Mouse (Mus musculus): ENCODE measurements around the gene Prkaa2.

The Prkaa2 gene

DNA sequence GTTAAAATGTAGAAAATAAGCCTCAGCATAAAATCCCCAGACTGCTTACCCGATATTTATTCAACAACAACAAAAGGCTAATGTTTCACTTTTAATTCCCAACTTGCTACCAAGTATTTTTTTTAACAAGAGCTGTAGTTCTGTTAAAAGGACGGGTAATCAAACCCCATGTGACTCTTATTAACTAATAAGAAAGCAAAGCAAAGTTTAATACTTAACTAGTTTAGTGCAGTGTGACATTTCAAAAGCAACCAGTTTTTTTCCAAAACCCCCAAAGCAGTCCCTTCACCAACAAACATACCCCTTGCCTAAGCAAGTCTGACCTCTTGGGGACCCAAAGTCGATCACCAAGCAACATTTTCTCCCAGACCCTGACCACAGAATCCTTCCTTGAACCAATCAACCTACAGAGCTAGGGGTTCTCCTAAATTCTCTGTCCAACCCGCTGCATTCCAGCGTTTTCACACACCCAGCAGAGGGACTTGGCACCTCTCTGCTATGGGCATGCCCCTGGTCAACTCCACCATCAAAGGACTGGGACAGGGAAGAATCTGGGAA is 970 bp downstream of the Prkaa2 start:
- no peak for DNase-seq (ENCODE audit: low spot score in 2 of 2)

DNA sequence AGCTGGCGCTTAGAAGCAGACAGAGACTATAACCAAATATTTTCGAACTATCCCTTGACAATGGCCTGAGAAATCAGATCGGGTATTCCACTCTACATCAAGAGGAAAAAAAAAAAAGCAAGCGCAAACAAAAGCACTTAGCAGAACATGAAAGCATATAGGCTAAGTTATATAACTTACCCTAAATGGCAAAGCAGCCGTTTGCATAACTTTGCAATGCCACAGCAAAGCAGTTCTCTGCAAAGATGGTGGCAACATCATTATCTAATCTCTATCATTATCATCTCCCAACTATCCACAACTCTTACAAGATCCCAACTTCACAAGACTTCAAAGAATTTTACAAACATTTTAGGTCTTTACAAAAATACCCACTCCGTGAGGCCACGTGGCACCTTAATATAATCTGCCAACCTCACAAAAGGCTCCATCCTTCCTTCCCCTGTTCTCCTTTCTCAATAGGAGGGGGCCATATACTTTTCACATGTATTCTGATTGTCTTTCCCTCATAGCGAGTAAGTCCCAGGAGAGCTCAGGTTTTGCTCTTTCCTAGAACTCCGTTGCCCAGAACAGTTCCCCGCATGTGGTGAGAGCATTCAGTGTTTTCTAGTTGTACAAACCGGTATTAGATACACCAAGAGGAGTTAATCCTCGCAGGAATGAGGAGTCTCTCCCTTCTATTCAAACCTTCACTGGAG is 1.6 kb downstream of the Prkaa2 start:
- no peak for DNase-seq (ENCODE audit: low spot score in 2 of 2)

DNA sequence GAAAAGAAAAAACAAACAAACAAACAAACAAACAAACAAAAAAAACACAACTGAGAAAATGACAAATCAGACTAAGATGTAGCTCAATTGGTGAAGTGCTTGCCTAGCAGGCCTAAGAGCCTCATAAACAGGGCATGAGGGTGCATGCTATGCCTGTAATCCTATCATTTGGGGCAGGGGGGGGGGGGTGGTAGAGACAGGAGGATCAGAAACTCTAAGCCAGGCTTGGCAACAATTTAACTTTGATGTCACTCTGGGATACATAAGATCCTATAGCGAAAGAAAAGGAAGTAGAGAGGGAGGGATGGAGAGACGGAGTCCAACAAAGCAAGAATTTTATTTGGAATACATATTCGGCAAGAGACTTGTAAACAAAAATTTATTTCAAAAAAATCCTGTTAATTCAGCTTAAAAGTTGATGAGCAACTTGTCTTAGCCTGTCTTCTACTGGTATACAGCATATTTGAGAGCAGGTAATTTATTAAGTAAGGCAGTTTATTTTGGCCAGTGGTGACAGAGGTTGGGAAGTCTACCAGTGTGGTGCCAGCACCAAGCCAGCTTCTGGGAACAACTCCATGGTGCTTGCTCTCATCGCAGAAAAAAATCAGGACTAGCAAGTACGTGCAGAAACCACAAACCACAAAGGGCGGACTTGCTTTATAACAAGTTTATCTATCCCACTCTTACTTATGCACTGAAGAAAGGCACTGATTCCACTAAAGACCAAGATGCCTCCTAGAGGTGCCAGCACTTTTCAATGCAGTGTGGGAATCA is 5.4 kb downstream of the Prkaa2 start:
- DNase-seq (ENCODE audit: low spot score in 2 of 2), result no peak

DNA sequence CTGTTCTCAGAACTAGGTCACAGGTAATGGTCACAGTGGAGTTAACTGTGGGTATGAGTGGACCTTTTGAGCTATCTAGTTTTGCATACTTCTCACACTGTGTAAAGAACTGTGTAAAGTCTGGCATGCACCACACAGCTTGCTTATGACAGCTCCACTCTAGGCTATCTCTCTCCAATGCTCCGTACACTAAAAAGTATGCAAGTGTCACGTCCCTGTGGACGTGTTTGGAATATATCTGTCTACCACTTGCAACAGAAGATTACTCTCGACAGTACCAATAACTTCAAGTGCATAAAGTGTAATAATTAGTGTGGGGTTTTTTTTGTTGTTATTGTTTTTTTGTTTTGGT is 8.4 kb downstream of the Prkaa2 start:
- DNase-seq (ENCODE audit: low spot score in 2 of 2), result peak in 1 of 2 experiments; percentile 20

DNA sequence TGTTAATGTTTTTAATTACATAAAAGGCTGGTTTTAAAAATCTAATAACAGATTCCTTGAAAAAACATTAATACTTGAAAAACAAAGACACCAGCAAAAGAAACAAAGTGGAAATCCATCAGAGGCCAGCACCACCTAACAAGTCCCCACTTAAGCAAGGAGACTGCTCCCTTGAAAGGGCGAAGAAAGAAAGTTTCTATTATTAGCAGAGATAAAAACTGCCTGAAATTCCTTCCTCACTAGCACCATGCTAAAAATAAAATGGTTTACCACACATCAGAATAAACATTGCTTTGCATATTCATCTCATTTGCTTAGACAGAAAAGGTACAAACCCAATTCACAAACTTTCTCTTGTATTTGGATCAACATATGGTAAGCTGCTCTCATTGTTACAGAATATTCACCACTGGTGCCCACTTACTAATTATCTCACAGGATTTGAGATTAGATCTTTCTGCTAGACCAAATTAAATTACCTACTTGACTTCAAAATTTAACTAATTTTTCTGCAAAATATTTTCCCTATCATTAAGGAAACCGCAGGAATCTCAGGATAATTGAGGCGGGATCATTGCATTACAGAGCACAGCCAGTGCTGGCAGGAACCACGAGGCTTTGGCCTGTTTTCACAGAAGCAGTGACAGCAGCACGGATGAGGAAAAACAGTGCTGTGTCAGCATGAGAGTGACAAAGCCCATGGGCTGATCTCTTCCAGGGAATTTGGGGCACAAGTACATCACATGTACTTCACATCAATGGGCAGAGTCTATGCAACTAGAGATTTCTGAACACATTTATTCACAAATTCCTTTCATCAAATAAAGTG is 9.0 kb downstream of the Prkaa2 start:
- peak; percentile 59 to 70 for DNase-seq (ENCODE audit: low spot score in 2 of 2)

DNA sequence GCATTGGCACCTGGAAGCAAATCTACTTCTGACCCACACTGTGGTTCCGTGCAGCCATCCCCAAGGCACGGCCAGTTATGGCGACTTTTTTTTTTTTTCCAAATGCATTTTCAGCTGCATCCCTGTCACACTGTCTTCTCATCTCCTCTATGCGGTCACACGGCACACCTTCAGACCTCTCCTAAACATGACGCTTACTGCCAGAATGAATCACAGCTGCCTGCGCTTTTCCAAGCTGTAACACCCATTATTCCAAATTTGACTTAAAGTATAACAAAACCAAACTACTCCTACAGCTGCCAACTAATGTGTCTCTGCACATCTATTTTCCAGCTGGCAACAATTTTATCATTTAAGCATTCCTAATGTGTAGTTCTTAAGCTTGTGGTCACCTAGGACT is 11.0 kb downstream of the Prkaa2 start:
- no peak for DNase-seq (ENCODE audit: low spot score in 2 of 2)

DNA sequence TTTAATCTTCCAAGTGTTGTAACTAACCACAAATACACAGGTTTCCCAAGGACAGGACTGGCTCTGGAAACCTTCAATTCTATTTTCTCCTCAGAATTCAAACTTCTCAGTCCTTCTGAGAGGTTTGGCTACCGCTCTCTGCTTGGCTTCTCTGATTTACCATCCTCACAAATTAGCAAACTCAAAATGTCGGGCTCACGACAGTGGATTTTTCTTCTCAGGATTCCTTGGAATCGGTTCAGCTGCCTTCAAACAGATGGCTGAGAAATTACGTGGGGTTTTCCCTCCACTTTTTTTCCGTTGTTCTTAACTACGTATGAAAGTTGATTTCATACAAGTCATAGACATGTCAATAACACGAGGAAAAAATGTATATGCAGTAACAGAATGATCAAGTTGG is 11.5 kb downstream of the Prkaa2 start:
- DNase-seq (ENCODE audit: low spot score in 2 of 2), result no peak

DNA sequence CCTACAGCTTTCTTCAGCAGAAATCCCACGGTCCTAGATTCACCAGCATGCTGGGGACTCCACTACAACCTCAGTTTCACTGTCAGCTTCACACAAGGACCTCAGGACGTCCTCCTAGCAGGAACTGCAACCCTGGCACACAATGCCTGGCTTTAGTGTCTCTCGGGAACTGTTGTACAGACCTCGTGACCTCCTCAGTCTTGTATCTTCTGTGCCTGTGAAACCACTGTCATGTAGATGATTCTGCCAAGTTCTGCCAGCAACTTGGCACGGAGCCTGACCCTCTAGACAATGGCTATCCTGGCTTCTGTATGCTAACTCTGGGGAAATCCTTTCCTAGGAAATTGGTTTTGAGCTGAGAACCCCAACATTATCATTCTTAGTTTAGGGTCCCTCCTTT is 14.4 kb downstream of the Prkaa2 start:
- peak; percentile 70 to 71 for DNase-seq (ENCODE audit: low spot score in 2 of 2)

DNA sequence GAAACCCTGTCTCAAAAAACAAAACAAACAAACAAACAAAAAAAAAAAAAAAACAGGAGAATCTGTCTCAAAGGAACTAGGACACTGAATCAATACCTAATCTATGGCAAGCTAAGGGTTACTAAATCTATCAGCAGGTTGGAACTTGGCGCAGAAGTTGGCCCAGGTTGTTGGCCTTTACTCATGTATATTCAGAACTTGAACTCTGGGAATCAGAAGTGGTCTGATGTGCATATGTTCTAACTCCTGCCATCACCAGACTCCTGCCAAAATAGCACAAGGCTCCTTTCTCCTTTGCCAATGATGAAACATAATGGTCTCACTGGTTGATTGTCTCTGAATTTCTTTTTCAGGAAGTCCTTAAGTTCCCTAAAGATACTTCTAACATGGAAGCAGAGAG is 15.7 kb downstream of the Prkaa2 start:
- DNase-seq (ENCODE audit: low spot score in 2 of 2), result no peak

DNA sequence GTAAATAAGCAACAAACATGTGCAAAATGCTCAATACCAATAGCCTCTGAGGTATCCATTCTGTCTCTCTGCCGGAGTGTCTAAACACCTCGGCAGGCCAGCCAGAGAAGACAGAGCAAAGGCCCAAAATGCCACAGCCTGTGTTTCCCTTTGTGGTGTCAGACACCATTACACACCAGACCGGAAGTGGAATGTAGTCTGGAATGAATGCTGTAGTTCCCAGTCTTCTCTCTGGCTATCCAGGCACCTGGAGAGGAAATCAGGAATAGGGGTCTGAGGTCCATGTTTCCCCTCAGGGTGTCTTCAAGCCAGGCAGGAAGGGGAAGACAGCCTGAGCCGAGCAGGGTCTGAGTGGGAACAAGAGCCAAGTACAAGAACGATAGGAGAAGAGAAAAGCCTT is 19.3 kb downstream of the Prkaa2 start:
- DNase-seq (ENCODE audit: low spot score in 2 of 2), result no peak

DNA sequence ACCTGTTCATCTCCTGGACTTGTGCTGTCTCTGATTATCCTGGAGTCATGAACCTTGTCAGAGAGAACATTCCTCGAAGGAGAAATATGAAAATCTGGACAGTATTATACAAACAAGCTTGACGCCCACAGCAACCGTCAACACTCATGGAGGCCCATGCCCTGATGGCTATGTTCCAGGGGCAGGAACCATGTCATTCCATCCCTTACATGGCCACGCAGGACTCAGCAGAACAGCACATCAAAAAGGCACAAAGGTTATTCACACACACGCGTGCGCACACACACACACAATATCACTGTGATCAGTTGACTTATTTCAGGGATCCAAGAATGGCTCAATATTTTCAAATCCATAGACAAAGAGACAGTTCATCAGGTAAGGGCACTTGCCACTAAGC is 20.3 kb downstream of the Prkaa2 start:
- no peak for DNase-seq (ENCODE audit: low spot score in 2 of 2)

DNA sequence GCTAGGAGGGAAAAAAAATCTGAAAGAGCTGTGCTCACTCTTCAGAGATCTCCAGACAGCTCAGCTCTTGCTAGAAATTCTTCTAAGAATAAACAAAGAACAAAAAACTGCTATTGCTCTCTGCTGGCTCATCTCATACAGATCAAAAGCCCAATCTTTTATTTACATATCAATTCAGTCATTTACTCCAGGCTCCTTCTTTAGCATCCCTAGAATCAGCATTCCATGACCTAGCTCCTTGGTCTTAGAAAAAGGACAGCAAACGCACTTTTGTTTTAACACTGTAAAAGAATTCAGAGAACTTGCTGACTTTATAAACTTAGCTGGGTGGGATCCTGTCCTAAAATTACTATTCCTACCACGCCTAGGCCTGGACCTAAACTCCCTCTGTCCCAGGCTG is 21.0 kb downstream of the Prkaa2 start:
- DNase-seq (ENCODE audit: low spot score in 2 of 2), result no peak

DNA sequence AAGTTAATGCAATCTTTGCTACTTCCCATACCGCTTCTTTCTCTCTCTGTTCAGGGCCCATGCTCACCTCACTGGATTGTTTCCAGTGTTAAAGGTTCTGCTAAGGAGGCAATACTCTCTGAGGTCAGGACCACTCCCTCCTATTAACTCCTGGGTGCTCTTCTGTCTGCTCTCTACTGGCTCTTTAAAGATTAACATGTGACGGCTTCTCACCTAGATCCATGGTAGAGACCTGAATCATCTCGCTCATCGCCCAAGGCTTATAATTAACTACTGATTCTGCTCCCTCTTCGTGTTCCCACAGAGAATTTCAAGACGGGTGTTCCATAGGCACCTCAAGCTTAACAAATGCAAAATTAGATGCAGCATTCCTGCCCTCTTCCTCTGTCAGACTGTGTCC is 33.5 kb downstream of the Prkaa2 start:
- DNase-seq (ENCODE audit: low spot score in 2 of 2), result no peak

DNA sequence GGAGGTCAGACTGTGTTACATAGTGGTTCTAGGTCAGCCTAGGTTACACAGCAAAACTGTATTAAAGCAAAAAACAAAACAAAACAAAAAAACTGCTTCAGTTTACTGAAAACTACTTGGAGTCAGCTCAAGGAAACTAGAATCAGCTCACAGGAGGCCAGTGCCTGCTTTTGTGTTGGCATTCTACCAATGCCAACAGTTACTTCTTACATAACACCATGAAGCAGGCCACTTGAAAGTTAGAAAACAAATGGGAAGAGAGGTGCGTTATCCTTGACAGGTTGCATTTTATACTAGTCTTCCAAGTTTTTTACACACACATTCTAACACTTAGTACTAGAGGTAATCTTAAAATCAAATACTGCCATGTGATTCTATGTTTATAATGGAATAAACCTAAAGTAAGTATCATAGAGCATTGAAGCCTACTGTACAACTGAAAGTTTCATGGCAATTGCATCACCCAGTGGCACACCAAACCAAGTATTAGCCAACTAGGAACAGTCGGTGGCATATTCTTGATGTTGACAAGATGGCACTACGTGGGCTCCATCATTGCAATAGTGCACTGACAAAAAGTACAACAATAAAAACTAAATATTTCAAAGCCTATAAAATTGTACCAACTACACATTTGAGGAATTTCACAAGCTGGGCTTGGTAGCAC is 37.8 kb downstream of the Prkaa2 start:
- no peak for DNase-seq (ENCODE audit: low spot score in 2 of 2)

DNA sequence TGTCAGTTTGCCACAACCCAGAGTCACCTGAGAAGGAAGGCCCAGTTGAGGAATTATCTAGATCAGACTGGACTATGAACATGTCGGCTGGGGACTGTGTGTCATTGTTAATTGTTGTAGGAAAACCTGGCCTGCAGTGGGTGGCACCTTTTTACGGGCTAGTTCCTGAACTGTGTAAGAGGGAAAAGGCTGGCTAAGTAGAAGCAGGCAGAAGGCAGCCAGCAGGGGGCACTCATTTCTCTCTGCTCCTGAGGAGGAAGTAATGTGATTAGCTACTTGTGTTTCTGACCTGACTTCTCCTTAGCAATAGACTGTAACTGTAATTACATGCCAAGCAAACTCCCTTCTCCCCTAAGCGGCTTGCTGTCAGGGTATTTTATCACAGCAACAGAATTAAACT is 38.7 kb downstream of the Prkaa2 start:
- peak; percentile 23 to 72 for DNase-seq (ENCODE audit: low spot score in 2 of 2)

DNA sequence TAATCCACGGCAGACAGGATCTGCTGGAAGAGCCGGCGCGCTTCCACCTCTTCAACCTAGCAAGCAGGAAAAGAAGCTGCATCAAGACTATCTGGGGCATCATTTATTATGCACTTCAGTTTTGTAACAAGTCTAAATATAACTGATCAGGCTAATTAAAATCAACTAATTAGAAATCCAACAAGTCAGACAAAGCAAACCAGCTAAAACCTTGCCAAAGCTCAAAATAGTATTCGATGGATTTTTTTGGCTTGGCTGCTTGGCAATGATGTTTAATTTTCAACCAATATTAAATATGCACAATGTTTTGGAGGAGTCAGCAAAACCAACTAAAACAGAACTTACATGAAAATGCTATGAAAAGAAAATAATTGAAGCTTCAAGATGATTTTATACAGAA is 58.4 kb downstream of the Prkaa2 start:
- DNase-seq (ENCODE audit: low spot score in 2 of 2), result no peak

DNA sequence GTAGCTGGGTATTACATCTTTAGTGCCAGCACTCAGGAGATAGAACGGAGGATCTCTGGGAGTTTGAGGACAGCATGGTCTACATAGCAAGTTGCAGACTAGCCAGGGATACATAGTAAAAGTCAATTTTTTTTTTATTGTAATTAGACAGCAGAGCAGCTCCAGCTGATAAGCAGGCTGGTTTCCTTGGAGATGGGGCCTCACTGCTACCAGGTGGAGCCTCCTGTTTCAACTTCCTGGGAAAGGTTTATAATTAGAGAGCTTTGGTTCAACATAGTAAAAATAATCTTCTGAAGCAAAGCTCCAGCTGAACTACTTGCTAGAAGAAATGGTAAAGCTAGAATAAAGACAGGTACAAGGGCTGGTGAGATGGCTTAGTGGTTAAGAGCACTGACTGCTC is 59.6 kb downstream of the Prkaa2 start:
- DNase-seq (ENCODE audit: low spot score in 2 of 2), result no peak

DNA sequence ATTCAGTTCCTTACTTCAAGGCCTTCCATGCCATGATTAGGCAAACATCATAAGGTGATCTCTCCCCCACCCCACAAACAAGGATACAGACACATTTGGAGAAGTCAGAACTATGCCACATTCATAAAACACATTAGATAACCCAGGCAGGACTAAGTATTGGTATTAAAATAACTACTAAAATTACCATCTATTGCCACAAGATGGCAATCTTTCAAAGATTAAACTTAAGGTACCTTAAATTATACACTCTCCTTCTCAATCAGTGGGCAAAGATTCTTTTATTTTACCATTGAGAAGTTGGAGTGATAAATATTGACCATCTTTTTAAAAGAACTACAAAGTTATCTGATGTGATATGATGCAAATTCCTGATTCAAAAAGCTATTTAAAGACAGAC is 75.4 kb downstream of the Prkaa2 start:
- no peak for DNase-seq (ENCODE audit: low spot score in 2 of 2)

DNA sequence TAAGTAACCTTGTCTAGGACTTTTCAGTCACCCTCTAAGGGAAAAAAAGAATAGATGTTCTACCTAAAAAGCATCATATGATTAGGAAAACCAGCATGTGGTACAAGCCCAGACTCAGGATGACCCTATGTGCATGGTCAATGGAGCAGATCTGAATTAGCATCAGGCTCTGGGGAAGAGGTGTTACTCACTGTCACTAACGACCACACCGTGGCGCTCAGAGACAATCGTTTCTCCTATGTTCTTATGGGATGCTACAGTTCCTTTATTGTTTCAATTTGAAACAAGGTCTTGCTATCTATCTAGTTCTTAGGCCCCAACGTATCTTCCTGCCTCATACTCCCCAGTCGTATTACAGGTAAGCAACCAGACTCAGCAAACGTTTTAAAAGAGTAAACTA is 76.5 kb downstream of the Prkaa2 start:
- no peak for DNase-seq (ENCODE audit: low spot score in 2 of 2)

DNA sequence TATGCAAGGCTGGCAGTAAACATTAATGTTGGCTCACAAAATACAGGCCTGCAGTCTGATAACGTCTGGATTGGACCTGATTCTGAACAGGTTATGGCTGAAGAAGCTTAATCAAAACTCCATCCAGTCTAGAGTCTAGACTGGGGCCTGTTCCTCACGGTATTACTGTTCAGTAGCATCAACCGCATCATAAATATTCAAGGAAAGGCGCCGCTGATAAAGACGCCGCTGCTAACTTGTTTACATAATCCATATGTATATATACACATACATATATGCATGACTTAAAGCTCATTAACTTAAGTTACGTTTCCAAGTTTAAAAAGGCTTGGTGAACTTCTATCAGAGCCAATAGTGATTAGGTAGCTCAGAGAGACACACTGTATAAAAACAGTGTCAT is 78.6 kb downstream of the Prkaa2 start:
- no peak for DNase-seq (ENCODE audit: low spot score in 2 of 2)

DNA sequence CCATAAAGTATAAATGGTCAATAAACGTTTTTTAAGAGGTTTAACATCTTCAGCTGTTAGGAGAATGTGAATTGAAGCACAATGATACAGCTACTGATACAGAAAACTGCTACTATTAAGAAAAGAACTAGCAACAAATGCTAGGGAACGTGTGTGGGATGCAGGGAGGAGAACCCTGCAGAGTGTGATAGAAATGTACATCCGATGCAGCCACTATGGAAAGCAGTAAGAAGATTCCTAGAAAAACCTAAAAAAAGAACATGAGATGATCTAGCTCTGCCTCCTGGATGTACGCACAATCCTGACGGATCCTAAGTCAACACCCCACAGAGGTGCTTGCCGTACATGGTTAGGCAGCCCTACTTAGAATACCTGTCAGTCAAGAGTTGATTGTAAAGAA is 82.4 kb downstream of the Prkaa2 start:
- DNase-seq (ENCODE audit: low spot score in 2 of 2), result no peak
